Mouse (Mus musculus) testis, adult 2 months (tissue): Measurements from ENCODE around the gene Prcc. TPM values are rescaled to one million over a fixed set of nuclear protein-coding genes. Genes with fewer than 3 reads are reported as not detected.

Experiments
- H3K27ac ChIP-seq: fragments of 200-500 bp; 2 replicates; pipeline ENCODE4 v1.5.1; 2012; ENCODE audit warnings: low read depth, low read length; ENCODE audit not compliant: control insufficient read depth, insufficient read depth
- H3K27me3 ChIP-seq: fragments of 200-500 bp; 2 replicates; pipeline ENCODE4 v1.6.1; 2012; ENCODE audit warnings: mild to moderate bottlenecking, low read length, moderate library complexity; ENCODE audit not compliant: control insufficient read depth, insufficient read depth
- H3K36me3 ChIP-seq: fragments of 200-500 bp; 2 replicates; pipeline ENCODE4 v1.6.1; 2012; ENCODE audit warnings: mild to moderate bottlenecking, low read length; ENCODE audit not compliant: control insufficient read depth, insufficient read depth
- H3K4me1 ChIP-seq: fragments of 200-500 bp; 2 replicates; pipeline ENCODE4 v1.6.1; 2012; ENCODE audit warnings: low read length; ENCODE audit not compliant: control insufficient read depth, insufficient read depth
- H3K4me3 ChIP-seq: fragments of 200-500 bp; 2 replicates; pipeline ENCODE4 v1.5.1; 2012; ENCODE audit warnings: low read depth, mild to moderate bottlenecking, low read length, moderate library complexity, mixed read lengths; ENCODE audit not compliant: control insufficient read depth
- CTCF ChIP-seq: fragments of 200-500 bp; IDR thresholded peaks from 2 replicates; pipeline ENCODE4 v1.5.1; 2012; ENCODE audit warnings: low read depth, mild to moderate bottlenecking, inconsistent platforms, low read length, moderate library complexity; ENCODE audit not compliant: control insufficient read depth, insufficient read depth, insufficient replicate concordance
- POLR2A ChIP-seq: fragments of 200-500 bp; IDR thresholded peaks from 2 replicates; pipeline ENCODE4 v1.6.1; 2012; ENCODE audit warnings: low read depth, mild to moderate bottlenecking, inconsistent platforms, low read length, moderate library complexity; ENCODE audit not compliant: control insufficient read depth
- polyA plus RNA-seq: library from polyadenylated mRNA; depleted of rRNA; stranded (reverse); fragments of >200 nt; gene quantifications from 2 replicates; pipeline ENCODE4 v1.2.3, GENCODE M21; 2012

The Prcc gene
- polyA plus RNA-seq, 1 experiment: 16.2 TPM

- Histone ChIP-seq H3K27me3 (no peaks in the 10 kb centered on the region), H3K27ac (no peak overlapping the region), H3K4me1 (peaks cover 2% of the 10 kb centered on the region), H3K36me3 (peaks cover 7% of the 10 kb centered on the region), H3K4me3 (no peak overlapping the region)
- TF ChIP-seq CTCF (no peak), POLR2A (no peak)
Observed at GRCm38 (mm10) chr3:87924996-87925395, 39.6 kb upstream of the Prcc start.

GRCm38 (mm10) chr3:87920270-87920943, 35.0 kb upstream of the Prcc start:
- Histone ChIP-seq H3K27me3 (no peaks in the 10 kb centered on the region), H3K4me3 (no peak overlapping the region), H3K36me3 (peaks cover 7% of the 10 kb centered on the region), H3K4me1 (no peaks in the 10 kb centered on the region), H3K27ac (no peak overlapping the region)
- TF ChIP-seq POLR2A (no peak), CTCF (no peak)

GRCm38 (mm10) chr3:87919336-87920108, 34.1 kb upstream of the Prcc start, which contains the start of gene Mrpl24:
Gene Mrpl24, plus strand, starts transcription at chr3:87919506.
- TF ChIP-seq CTCF (no peak), POLR2A (no peak; the same call in 1 of the 2 replicates)
- H3K4me3 ChIP-seq: peak within 1 kb of the TSS; percentile 90
- peaks cover 7% of the 10 kb centered on the region for H3K36me3 ChIP-seq
- no peaks in the 10 kb centered on the region for H3K4me1 ChIP-seq
- peak within 1 kb of the TSS; percentile 92 for H3K27ac ChIP-seq
- H3K27me3 ChIP-seq: no peaks in the 10 kb centered on the region

- no peak overlapping the region for H3K27ac ChIP-seq
- H3K36me3 ChIP-seq: peaks cover 4% of the 10 kb centered on the region
- TF ChIP-seq CTCF: no peak
- TF ChIP-seq POLR2A: no peak
- no peaks in the 10 kb centered on the region for H3K4me1 ChIP-seq
- H3K27me3 ChIP-seq: no peaks in the 10 kb centered on the region
- peak overlapping the region; percentile 90; the same call in 1 of the 2 replicates for H3K4me3 ChIP-seq
Observed at GRCm38 (mm10) chr3:87918551-87918950, 33.1 kb upstream of the Prcc start.

GRCm38 (mm10) chr3:87916990-87917389, 31.6 kb upstream of the Prcc start:
- Histone ChIP-seq H3K27me3 (no peaks in the 10 kb centered on the region), H3K4me3 (no peak overlapping the region), H3K36me3 (peaks cover 1% of the 10 kb centered on the region; the same call in 1 of the 2 replicates), H3K27ac (no peak overlapping the region), H3K4me1 (no peaks in the 10 kb centered on the region; the same call in 1 of the 2 replicates)
- TF ChIP-seq CTCF: no peak
- no peak for TF ChIP-seq POLR2A

- H3K27me3 ChIP-seq: no peaks in the 10 kb centered on the region
- TF ChIP-seq POLR2A: no peak
- TF ChIP-seq CTCF: no peak
- peaks cover 12% of the 10 kb centered on the region for H3K4me1 ChIP-seq
- peaks cover 1% of the 10 kb centered on the region; the same call in 1 of the 2 replicates for H3K36me3 ChIP-seq
- H3K27ac ChIP-seq: no peak overlapping the region
- H3K4me3 ChIP-seq: no peak overlapping the region
Observed at GRCm38 (mm10) chr3:87913891-87914290, 28.5 kb upstream of the Prcc start.

- Histone ChIP-seq H3K27me3 (no peaks in the 10 kb centered on the region), H3K27ac (no peak overlapping the region), H3K4me3 (no peak overlapping the region), H3K4me1 (peaks cover 15% of the 10 kb centered on the region), H3K36me3 (peaks cover 1% of the 10 kb centered on the region; the same call in 1 of the 2 replicates)
- TF ChIP-seq POLR2A: no peak
- TF ChIP-seq CTCF: no peak
Observed at GRCm38 (mm10) chr3:87913491-87913890, 28.1 kb upstream of the Prcc start.
